Mouse (Mus musculus) lung, postnatal 0 days (tissue): ENCODE data around the gene Actc1.

Experiments
- CTCF ChIP-seq: IDR thresholded peaks from 2 replicates; pipeline ENCODE4 v1.5.1; 2016; ENCODE audit warnings: antibody characterized with exemption, mild to moderate bottlenecking
- EP300 ChIP-seq: IDR thresholded peaks from 2 replicates; pipeline ENCODE4 v1.6.1; 2016; ENCODE audit warnings: antibody characterized with exemption, mild to moderate bottlenecking, control low read depth

- TF ChIP-seq CTCF (no peak), EP300 (no peak)
Observed at GRCm38 (mm10) chr2:114012749-114013211, 40.6 kb downstream of the Actc1 start.
